Mouse (Mus musculus): ENCODE data around the gene Smarcd3.
"Not testable (repeated sequence)": the region's sequence is repeated elsewhere in the genome, so short reads cannot be mapped to it uniquely, and the experiment has no call there.

Smarcd3 gene

GRCm38 (mm10) chr5:24555335-24555734 is 68.9 kb downstream of the Smarcd3 start:
- DNase-seq (ENCODE audit: low read depth, low spot score) = not testable (repeated sequence)

GRCm38 (mm10) chr5:24553621-24554244 is 70.5 kb downstream of the Smarcd3 start:
- DNase-seq (ENCODE audit: low read depth, low spot score) = no peak

GRCm38 (mm10) chr5:24551317-24551688 is 72.9 kb downstream of the Smarcd3 start:
- DNase-seq (ENCODE audit: low read depth, low spot score) = no peak

- no peak for DNase-seq (ENCODE audit: low read depth, low spot score)
Observed at GRCm38 (mm10) chr5:24550598-24551316, 73.5 kb downstream of the Smarcd3 start.

GRCm38 (mm10) chr5:24542643-24543042 is 81.6 kb downstream of the Smarcd3 start:
- no peak for DNase-seq (ENCODE audit: low read depth, low spot score)

- DNase-seq (ENCODE audit: low read depth, low spot score) = no peak
Observed at GRCm38 (mm10) chr5:24541144-24541569, 83.1 kb downstream of the Smarcd3 start.
